Comparison of ENCODE assay signal across 20 mouse cellular contexts in genomic region chr11:113519973-113520372, GRCm38 (mm10).
DNase-seq lines count a peak whose midpoint lies in the region; ATAC-seq and TF ChIP-seq lines count a peak whose summit lies in the region.
"Had no signal": no experiment of that assay in that cellular context is flagged by ENCODE, and none has a peak within 500 bp of the region (broad histone marks: within the 10 kb centered on the region; RNA-seq: fewer than 3 reads in every experiment).

No protein-coding gene starts in this region.

- no peak for DNase-seq in midbrain, embryonic 10.5 days (ENCODE audit: low spot score)
- DNase-seq in hindbrain, postnatal 0 days (ENCODE audit: low spot score), result no peak
- DNase-seq in adrenal gland, adult 8-10 months, result no peak
- DNase-seq in left cerebral cortex, adult 8-10 months (ENCODE audit: low spot score in 2 of 2), result no peak
- DNase-seq in thymus, postnatal 14 days, result no peak
- DNase-seq: cerebellum, adult 9-10 months; embryo, embryonic 11 days; gastrocnemius, adult 2 months; heart, postnatal 10 days; lung, postnatal 10 days; thymus, adult 18-20 months had no signal

- H3K4me2 ChIP-seq in midbrain, embryonic 16.5 days (ENCODE audit: low read length), result no peak overlapping the region
- peak overlapping the region; percentile 24 for H3K4me2 ChIP-seq in forebrain, embryonic 16.5 days (ENCODE audit: low read length)
- no peak overlapping the region for H3K4me2 ChIP-seq in hindbrain, postnatal 0 days (ENCODE audit: low read depth, low read length)
- H3K4me2 ChIP-seq: embryonic facial prominence, embryonic 15.5 days; limb, embryonic 12.5 days had no signal

- H3K36me3 ChIP-seq in midbrain, embryonic 10.5 days, result no peaks in the 10 kb centered on the region
- no peaks in the 10 kb centered on the region for H3K36me3 ChIP-seq in midbrain, embryonic 16.5 days (ENCODE audit: control insufficient read depth, insufficient read depth, low read length)
- H3K36me3 ChIP-seq in forebrain, embryonic 16.5 days (ENCODE audit: control insufficient read depth, insufficient read depth), result no peaks in the 10 kb centered on the region
- no peaks in the 10 kb centered on the region for H3K36me3 ChIP-seq in hindbrain, postnatal 0 days (ENCODE audit: insufficient read depth, low read length)
- H3K36me3 ChIP-seq: embryonic facial prominence, embryonic 15.5 days; limb, embryonic 12.5 days had no signal

- TF ChIP-seq CTCF in hindbrain, postnatal 0 days (IDR thresholded peaks at IDR 0.05; ENCODE audit: low read depth), result peak; percentile 36

- no peaks in the 10 kb centered on the region for H3K27me3 ChIP-seq in midbrain, embryonic 10.5 days (ENCODE audit: low read depth, poor library complexity, severe bottlenecking)
- no peaks in the 10 kb centered on the region for H3K27me3 ChIP-seq in midbrain, embryonic 16.5 days (ENCODE audit: control insufficient read depth, insufficient read depth, low read depth, low read length)
- H3K27me3 ChIP-seq in forebrain, embryonic 16.5 days (replicated peaks; ENCODE audit: control insufficient read depth, insufficient read depth, low read length), result no peaks in the 10 kb centered on the region
- H3K27me3 ChIP-seq in hindbrain, postnatal 0 days (ENCODE audit: insufficient read depth, low read length), result no peaks in the 10 kb centered on the region
- H3K27me3 ChIP-seq: embryonic facial prominence, embryonic 15.5 days; limb, embryonic 12.5 days; megakaryocyte, embryonic 14.5 days; Patski had no signal

- no peak overlapping the region for H3K9ac ChIP-seq in midbrain, embryonic 16.5 days (ENCODE audit: low read depth, low read length)
- H3K9ac ChIP-seq in forebrain, embryonic 16.5 days (replicated peaks; ENCODE audit: low read depth, low read length), result peak overlapping the region; percentile 6; the same call in 1 of the 2 replicates
- no peak overlapping the region for H3K9ac ChIP-seq in hindbrain, postnatal 0 days (replicated peaks; ENCODE audit: low read length)
- H3K9ac ChIP-seq: embryonic facial prominence, embryonic 15.5 days; limb, embryonic 12.5 days had no signal

- 85% methylated on average over 7 of the region's 7 CpGs for WGBS in midbrain, embryonic 10.5 days
- 85% methylated on average over 7 of the region's 7 CpGs for WGBS in midbrain, embryonic 16.5 days
- WGBS in forebrain, embryonic 16.5 days, result 62% methylated on average over 7 of the region's 7 CpGs
- WGBS in hindbrain, postnatal 0 days, result 69% methylated on average over 7 of the region's 7 CpGs

- H3K4me1 ChIP-seq in midbrain, embryonic 10.5 days, result peaks cover 42% of the 10 kb centered on the region
- peaks cover 19% of the 10 kb centered on the region for H3K4me1 ChIP-seq in midbrain, embryonic 16.5 days (ENCODE audit: control insufficient read depth, insufficient read depth, low read length)
- H3K4me1 ChIP-seq in forebrain, embryonic 16.5 days (replicated peaks; ENCODE audit: control insufficient read depth, insufficient read depth, low read length), result peaks cover 41% of the 10 kb centered on the region
- peaks cover 6% of the 10 kb centered on the region for H3K4me1 ChIP-seq in hindbrain, postnatal 0 days (ENCODE audit: insufficient read depth, low read length)

- H3K27ac ChIP-seq in midbrain, embryonic 10.5 days (replicated peaks), result 0 out of 2 replicates have a peak overlapping the region, but pooled peaks have one; percentile 57
- H3K27ac ChIP-seq in midbrain, embryonic 16.5 days (ENCODE audit: low read length), result no peak overlapping the region
- H3K27ac ChIP-seq in forebrain, embryonic 16.5 days (ENCODE audit: low read length), result peak overlapping the region; percentile 90
- H3K27ac ChIP-seq in hindbrain, postnatal 0 days, result peak overlapping the region; percentile 73
- H3K27ac ChIP-seq: embryonic facial prominence, embryonic 15.5 days; gastrocnemius, adult 2 months; limb, embryonic 12.5 days had no signal

- H3K4me3 ChIP-seq in midbrain, embryonic 10.5 days, result no peak overlapping the region
- H3K4me3 ChIP-seq in midbrain, embryonic 16.5 days (ENCODE audit: low read depth, low read length), result no peak overlapping the region
- H3K4me3 ChIP-seq in forebrain, embryonic 16.5 days (replicated peaks; ENCODE audit: low read length), result no peak overlapping the region
- H3K4me3 ChIP-seq in hindbrain, postnatal 0 days (ENCODE audit: low read length), result no peak overlapping the region
- H3K4me3 ChIP-seq: embryonic facial prominence, embryonic 15.5 days; gastrocnemius, adult 2 months; layer of hippocampus, adult 2 months; limb, embryonic 12.5 days; myocyte had no signal

- ATAC-seq in midbrain, embryonic 16.5 days, result no peak; the same call in 1 of the 2 replicates
- ATAC-seq in forebrain, embryonic 16.5 days, result peak; percentile 11; the same call in 1 of the 2 replicates
- peak; percentile 3; the same call in 1 of the 2 replicates for ATAC-seq in hindbrain, postnatal 0 days
- ATAC-seq: inflammation-experienced regulatory T-cells, adult 6 months; Patski had no signal

- no peaks in the 10 kb centered on the region for H3K9me3 ChIP-seq in midbrain, embryonic 10.5 days (replicated peaks)
- no peaks in the 10 kb centered on the region for H3K9me3 ChIP-seq in midbrain, embryonic 16.5 days (replicated peaks; ENCODE audit: control insufficient read depth, low read length, poor library complexity, severe bottlenecking)
- no peaks in the 10 kb centered on the region for H3K9me3 ChIP-seq in forebrain, embryonic 16.5 days (ENCODE audit: control insufficient read depth, low read length)
- no peaks in the 10 kb centered on the region for H3K9me3 ChIP-seq in hindbrain, postnatal 0 days (ENCODE audit: low read length)
- H3K9me3 ChIP-seq: embryonic facial prominence, embryonic 15.5 days; limb, embryonic 12.5 days had no signal
